Mouse (Mus musculus) CD4-positive, CD25-positive, alpha-beta regulatory T cell, adult 4 months (primary cell): ENCODE measurements around the gene Slc50a1. TPM values are rescaled to one million over a fixed set of nuclear protein-coding genes. Genes with fewer than 3 reads are reported as not detected.

Experiments used
- ATAC-seq: one replicate; pipeline ENCODE4 v1.8.0; 2017
- polyA plus RNA-seq, 2 experiments: library from polyadenylated mRNA; unstranded; fragments of 100-300 nt; shearing (Covaris generic); gene quantifications; one replicate each; pipeline ENCODE4 v1.2.1; 2017

Slc50a1 gene
- polyA plus RNA-seq, 2 experiments from 2014 or later: 248 to 324 TPM

DNA sequence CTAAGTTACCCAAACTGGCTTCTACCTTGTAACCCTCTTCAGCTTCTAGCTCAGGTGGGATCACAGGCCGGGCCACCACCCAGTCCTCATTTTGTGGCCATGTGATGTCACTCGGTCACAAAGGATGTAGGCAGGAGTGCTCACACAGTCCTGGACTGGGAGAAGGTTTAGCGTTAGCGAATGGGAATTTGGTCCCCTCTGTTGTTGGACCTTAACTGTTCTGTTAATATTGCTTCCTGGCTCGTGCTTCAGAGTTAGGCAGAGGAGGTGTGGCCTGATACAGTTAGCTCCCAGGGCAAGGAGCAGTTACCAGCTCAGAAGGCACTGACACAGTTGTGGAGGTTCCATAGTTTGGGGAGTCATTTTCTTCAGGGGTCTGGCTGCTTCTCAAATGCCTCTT is 23.8 kb upstream of the Slc50a1 start:
- no peak for ATAC-seq

DNA sequence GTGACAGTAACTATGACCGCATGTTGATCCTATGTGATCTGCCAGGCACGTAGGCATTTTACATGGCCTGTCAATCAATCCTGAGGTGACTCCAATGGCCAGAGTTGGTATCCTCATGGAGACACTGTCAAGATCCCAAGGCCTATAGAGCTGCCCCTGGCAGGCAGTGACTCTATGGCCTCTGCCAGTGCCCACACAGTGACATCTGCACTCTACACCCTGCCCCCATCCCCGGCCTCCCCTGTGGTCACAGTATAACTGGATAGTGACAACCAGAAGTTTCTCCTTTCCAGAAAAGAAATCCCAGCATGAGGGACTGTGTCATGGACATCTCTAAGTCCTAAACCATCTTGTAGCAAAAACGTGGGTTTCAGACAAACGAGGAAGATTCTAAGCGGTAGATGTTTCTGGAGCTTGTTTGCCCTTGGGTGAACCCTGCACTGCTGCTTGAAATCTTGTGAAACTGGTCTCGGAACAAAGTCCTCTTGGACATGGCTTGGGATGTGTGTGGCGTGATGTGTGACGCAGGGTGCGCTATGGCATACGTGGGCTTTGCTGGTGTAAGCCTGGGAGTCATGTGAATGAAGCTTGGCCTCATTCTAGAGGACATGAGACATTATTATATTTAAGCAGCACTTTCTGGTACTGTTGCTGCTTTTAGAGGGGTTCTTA is 23.0 kb upstream of the Slc50a1 start:
- ATAC-seq: no peak

- no peak for ATAC-seq
Observed at GRCm38 (mm10) chr3:89292303-89292702, 21.9 kb upstream of the Slc50a1 start.

DNA sequence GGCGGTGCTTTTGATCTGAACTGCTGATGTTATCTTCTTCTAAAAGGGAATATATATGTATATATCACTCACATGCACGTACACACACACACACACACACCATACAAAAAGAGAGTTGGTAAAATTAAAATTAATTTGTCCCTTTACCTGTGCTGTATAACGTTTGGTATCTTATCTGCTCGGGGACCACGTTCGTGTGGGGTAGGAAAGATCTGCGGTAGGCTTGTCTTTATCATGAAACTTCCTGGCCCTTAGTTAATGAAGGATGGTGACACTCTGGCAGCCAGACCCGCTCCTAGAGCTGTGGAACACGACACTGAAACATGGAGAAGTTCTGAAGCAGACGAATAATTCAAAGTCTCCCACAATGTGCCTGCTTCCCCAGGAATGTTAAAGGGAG is 21.5 kb upstream of the Slc50a1 start:
- no peak for ATAC-seq

DNA sequence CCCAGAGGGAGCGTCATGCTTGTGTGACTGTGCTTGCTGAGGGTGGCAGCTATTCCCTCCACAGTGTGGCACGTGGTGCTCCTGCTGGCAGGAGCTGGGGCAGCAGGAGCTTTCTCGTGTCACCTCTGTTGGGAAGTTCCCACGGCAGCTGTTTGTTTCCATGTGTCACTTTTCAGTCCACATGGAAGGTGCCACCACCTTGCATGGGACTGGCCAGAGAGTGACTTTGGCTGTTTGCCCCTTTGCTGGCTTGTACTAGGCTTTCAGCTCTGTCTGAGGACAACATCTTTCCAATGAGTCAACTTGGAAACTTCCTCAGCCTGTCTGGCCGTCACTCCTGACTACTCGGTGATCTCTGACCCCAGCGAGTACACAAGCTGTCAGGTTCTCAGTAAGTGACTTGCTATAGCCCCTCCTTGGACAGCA is 18.1 kb upstream of the Slc50a1 start:
- no peak for ATAC-seq

GRCm38 (mm10) chr3:89287286-89287685 is 16.9 kb upstream of the Slc50a1 start:
- no peak for ATAC-seq

GRCm38 (mm10) chr3:89285526-89285925 is 15.2 kb upstream of the Slc50a1 start:
- ATAC-seq: no peak

DNA sequence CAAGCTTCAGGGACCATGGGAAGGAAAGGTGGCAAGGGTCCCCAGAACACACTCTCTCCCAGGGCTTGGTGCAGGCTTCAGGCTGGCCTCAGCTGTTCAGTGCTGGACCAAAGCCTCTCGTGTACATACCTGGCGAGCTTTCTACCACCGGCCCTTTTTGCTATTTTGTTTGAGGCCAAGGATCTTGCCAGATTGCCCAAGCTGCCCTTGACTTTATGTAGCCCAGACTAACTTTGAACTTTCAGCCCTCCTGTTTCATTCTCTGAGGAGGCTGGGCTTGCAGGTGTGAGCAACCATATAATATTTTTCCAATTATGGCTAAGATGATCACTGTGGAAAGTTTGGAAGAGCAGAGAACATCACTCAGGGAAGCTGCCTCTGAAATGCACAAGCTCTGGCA is 13.9 kb upstream of the Slc50a1 start:
- ATAC-seq: no peak

- ATAC-seq: no peak
Observed at GRCm38 (mm10) chr3:89282291-89282643, 11.9 kb upstream of the Slc50a1 start.

DNA sequence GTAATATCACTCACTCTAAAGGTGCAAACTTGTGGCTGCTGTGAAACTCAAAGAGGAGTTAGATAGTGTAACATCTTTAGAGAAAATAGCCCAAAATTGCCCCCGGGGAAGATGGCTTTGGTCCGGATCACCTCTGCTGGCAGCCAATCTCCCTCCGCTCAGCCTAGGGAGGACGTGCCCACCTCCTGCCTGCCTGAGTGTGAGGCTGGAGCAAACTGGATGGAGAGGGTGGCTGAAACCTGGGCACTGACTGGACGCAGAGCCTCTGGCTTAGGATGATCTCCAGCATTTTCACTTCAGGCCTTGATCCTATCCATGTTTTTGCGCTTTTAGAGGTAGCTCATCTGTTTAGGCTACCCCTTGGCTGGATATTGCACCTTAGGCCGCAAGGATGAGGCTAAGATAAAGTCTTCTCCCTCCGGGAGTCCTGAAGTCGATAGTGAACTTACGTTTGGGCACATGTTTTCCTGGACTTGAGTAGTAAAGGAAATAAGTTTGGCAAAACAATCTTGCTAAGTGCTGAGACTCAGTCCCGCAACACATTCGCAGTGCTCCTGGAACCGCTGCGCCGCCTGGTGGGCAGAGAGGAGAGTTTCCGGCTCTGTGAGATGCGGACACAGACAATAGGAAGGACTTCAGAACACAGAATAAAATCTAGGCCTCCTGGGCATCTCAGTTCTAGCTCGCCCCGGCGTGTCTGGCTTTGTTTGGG is 11.4 kb upstream of the Slc50a1 start:
- ATAC-seq: peak; percentile 78

DNA sequence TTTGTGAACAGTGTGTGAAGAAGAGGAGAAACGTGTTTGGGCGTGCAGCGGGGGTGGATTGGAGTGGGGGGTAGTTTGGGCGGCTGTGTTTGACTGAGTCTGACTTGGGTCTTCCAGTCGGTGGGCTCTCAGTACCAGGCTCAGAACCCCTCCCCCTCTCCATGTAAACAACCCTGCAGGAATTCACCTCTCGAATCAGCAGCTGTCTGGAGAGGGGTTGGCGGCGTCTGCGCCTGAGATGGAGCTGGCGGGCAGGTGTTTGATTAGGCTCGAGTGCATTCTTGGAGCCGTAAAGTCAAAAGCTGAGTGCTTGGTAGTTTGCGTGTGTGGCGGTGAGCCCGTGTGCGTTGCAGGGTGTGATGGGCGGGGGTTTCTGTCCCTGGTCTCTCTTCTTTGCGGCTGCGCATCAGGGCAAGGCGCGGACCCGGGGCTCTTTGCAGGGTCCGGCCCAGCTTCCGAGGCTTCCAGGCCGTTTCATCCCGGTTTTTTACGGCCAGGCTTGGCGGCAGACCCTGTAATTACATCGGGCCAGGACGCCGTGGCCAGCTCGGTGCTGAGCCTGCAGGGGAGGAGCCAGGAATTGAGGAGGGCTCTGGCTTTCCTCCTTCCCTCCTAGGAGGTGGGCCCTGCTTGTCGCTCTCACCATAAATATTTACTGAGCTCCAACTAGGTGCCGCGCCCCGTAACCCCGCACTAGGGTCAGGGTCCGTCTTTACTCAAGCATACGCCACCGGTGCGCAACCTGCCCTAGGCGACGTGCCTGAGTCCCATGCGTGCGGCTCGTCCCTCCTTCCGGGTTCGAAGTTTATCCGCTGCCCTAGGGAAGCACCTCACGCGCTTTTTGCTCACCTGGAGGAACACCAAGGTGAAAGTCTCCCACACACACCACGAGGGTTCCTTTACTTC is 10.5 kb upstream of the Slc50a1 start, which contains the start of gene Efna1:
Efna1 (minus strand) TSS at position 537 of the 906 bp plus-strand sequence.
- peak; percentile 43 for ATAC-seq

DNA sequence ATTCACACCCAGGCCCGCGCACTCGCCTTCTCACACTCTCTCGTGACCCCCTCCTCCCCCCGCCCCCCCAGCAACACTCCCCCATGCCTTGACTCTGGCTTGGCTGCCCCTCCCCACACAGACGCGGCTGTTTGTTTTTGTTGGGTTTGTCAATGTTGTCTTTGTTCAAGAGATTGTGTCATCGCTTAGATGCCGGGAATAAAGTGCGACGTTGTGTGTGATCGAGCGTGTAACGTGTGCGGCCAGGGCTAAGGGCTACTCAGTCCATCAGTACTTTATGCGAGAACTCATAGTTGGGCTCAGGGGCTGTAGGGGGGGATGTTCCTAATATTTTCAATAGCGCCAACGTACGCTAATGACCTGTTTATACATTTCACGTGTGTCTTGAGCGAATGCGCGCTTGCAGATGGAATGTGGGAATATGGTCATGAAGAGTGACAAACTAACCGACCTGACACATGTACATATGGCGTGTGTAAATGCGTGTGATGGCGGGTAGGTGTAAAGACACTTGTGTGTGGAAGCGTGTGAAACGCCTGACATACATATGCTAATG is 9.8 kb upstream of the Slc50a1 start:
- ATAC-seq: no peak

- ATAC-seq: peak; percentile 14
Observed at GRCm38 (mm10) chr3:89279153-89279890, 9.0 kb upstream of the Slc50a1 start.

GRCm38 (mm10) chr3:89278643-89279042 is 8.3 kb upstream of the Slc50a1 start:
- no peak for ATAC-seq

GRCm38 (mm10) chr3:89278107-89278506 is 7.7 kb upstream of the Slc50a1 start:
- no peak for ATAC-seq

- no peak for ATAC-seq
Observed at GRCm38 (mm10) chr3:89277281-89278021, 7.1 kb upstream of the Slc50a1 start.

- ATAC-seq: no peak
Observed at GRCm38 (mm10) chr3:89276061-89276460, 5.7 kb upstream of the Slc50a1 start.

- no peak for ATAC-seq
Observed at GRCm38 (mm10) chr3:89271760-89272159, 1.4 kb upstream of the Slc50a1 start.

DNA sequence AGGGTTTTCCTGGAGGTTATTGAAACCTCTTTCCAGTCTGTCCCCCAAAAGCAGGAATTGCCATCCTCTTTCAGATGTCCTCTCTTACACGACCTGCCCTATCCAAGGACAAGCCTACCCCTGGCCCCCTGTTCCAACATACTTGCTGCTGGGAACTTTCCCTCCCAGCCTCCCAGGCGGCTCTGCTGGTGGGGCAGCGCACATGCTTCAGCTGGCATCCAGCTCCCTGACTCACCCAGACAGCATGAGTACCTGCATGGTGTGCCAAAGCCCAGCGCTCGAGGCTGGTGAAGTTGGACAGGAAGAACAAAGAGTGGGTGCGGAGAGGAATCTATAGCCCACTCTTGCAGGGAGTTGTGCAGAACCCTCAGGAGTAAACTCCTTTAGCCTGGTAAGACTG is 521 bp upstream of the Slc50a1 start:
- ATAC-seq: no peak

- no peak for ATAC-seq
Observed at GRCm38 (mm10) chr3:89268916-89269315, 1.5 kb downstream of the Slc50a1 start.

DNA sequence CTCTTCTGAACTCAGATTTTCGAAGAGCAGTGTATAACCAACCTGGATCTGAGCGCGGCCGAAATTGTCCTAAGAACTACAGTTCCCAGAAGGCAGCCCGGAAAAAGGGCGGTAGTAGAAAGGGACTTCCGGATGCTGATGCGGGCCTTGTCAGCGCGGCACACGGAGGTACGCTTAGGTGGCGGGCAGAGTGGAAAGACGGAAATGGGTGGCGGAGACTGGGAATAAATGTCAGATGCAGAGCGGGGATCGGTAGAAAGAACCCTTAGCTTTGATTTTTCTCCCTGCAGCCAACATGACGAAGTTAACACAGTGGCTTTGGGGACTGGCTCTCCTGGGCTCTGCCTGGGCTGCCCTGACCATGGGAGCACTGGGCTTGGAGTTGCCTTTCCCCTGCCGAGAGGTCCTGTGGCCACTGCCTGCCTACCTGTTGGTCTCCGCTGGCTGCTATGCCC is 3.9 kb downstream of the Slc50a1 start:
- ATAC-seq: peak; percentile 94
